Mouse (Mus musculus): Measurements from ENCODE around the gene Sh3bgr.

Gene Sh3bgr

DNA sequence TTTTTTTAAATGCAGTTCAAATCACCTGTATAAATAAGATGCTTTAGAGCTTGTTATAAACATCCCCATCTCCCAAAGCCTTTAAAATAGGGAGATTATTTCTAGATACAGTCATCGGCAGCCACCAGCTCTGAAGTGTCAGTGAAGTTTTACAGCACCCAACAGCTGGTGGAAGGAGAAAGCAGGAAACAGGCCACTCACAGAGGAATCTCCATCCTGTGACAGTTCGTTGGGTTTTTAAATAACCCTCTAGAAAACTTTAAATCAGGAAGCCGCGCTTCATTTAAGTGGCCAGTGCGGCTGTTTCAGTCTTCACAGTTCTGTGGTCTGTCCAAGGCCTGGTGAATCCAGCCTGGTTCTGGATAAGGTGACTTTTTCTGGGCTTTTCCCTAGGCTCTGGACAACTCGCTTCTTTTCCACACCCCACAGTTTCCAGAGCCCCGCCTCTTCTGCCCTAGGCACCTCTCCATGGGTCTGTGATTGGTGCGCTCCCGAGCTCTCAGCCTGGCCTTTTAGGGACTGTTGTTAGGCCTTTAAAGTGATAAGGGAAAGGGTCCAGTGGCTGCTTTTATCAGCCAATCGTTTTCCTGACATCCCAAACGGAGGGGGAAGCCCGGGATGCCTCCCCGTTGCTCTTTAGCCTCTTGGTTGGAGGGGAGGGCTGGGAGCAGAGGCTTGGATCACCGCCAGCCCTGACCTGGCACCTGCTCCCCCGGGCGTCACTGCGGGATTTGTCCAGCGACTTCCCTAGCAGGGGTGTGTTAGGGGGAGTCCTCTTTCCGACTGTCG, at the start of gene Sh3bgr:
Gene Sh3bgr, plus strand, starts transcription at position 538 of the 789 bp plus-strand sequence.
- peak; percentile 73 to 78 for DNase-seq

GRCm38 (mm10) chr16:96150995-96151394, 49.3 kb upstream of the Sh3bgr start:
- DNase-seq, result peak; percentile 54 to 59

- peak; percentile 86 to 90 for DNase-seq
These were observed 48.7 kb upstream of the Sh3bgr start for GRCm38 (mm10) chr16:96151551-96151950.

GRCm38 (mm10) chr16:96154476-96154875, 45.8 kb upstream of the Sh3bgr start:
- DNase-seq, result no peak

- no peak for DNase-seq
These were observed 44.2 kb upstream of the Sh3bgr start for GRCm38 (mm10) chr16:96156019-96156418.

GRCm38 (mm10) chr16:96157171-96157570, 43.1 kb upstream of the Sh3bgr start:
- DNase-seq, result no peak

DNA sequence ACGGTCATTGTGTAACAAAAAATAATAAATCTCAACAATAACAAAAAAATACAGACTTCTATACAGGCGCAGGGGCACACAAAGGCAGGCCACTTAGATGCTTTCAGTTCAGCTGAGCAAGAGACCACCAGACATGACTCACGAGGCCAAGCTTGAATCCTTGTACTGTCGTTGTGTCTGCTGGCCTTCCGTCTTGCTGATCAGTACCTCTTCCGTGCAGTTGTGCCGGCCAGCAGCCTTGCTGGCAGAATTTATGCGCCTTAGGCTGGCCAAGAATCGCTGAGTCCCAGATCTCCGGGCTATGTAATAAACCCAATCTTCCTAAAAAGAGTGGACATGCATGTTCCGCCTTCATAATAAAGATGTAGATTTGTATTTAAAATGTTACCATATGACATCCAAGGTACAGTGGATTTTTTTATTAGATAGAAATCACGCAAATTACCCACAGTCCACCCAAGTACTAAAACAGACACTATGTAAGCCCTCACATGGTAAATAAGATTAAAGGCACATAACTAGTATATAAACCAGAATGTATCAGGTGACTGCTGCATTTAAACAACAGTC, 41.7 kb upstream of the Sh3bgr start:
- DNase-seq, result no peak

DNA sequence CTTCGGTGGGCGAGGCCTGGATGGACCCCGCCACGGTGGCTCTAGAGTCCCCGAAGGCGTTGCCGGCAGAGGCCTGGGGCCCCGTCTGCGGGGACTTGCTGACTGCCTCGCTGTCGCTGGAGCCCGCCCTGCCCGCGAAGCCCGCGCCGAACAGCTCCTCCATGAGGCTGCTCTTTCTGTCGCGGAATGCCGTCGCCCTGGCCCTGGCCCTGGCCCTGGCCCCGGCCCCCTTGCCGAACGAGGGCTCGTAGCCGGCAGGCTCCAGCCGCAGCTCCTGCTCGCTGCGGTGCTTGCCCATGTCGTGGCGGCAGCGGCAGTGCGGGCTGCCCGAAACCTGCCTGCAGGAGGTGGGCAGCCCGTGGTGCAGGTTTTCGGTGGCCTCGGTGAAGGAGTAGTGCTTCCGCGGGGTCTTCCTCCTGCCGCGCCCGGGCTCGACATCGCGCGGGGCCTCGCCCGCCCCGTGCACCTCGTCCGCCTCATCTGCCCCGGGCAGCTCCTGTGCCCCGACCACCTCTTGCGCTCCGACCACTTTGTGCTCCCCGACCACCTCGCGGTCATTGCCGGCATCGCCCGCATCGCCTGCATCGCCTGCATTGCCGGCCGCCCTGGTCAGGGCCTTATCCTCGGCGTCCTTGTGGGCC, 41.0 kb upstream of the Sh3bgr start:
- DNase-seq, result peak; percentile 59 to 73

- DNase-seq, result no peak
These were observed 40.4 kb upstream of the Sh3bgr start for GRCm38 (mm10) chr16:96159794-96160346.

DNA sequence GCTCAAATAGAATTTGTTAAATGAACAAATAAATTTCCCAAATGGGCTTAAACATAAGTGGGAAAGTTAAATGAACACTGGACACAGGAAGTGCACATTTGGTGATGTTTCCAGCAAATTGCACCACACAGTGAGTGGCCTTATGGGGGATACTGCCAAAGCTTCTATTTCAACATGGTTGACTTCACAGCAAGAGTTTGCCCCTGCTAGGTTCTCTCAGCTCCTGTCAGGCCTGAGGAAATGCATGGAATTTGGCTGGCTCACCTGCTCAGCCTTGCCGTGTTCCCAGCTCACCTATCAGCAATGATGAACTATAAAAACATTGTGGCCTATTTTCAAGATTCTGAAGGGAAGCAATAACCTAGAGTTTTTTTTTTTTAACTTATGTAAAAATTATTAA, 39.3 kb upstream of the Sh3bgr start:
- DNase-seq, result peak; percentile 47 to 51

DNA sequence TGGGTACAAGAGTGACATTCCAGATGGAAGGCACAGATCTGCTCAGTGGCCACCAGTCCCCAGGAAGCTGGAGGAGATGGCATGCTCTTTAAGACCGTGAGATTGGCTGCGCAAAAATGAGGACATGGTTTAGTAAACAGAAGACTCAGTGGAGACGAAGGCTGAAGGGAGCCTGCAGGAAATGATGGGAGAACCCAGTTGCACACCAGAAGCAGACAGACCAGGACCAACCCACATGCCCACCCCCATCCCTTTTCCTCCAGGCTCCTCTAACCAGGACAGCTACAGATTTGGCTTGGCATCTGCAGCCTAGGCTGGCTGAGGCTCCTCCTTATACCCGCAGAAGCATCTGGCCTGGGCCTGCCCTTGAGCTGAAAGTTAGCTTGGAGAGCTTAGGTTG, 38.9 kb upstream of the Sh3bgr start:
- peak in 1 of 2 experiments; percentile 55 for DNase-seq

DNA sequence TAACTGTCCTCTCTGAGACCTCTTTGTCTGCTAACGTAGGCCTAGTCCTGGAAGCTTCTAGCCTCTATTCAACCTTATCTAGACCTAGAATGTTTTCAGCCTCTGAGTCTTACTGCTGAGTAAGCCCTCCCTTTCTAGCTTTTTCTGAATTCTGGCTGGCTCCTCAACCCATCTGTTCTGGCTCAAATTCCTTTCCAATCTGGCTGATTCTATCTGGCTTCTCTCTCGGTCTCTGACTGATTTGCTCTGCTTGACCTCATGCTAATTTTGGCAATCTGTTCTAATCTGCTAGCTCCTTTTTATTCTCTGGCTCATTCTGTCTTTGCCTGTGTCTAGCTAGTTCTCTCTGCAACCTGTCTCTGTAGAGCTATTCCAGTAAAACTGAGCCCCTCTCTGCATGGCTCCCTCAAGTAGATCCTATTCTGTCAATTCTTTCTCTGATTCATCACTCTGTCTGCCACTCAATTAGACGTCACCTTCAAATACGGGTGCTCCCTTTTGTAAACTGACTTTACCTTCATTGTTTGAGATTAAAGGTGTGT, 34.5 kb upstream of the Sh3bgr start:
- peak; percentile 62 to 68 for DNase-seq

- no peak for DNase-seq
These were observed 31.4 kb upstream of the Sh3bgr start for GRCm38 (mm10) chr16:96168837-96169236.

GRCm38 (mm10) chr16:96173648-96174047, 26.6 kb upstream of the Sh3bgr start:
- no peak for DNase-seq

DNA sequence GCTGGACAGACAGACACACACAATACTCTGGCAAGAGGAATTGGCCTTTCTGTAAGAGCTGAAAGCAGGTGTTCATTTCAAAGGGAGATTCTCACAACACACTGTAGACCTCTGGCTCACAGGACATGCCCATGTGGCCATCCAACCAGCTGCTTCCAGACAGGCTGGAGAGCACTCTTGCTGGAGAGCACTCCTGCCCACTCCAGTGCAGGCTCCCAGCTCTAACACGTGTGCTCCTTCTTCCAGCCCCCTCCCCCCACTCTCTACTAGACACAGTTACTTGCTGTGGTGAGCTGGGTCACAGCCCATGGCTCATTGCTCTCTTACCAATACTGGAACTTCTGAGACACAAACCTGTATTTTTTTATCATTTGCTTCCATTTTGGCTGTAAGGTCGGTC, 24.9 kb upstream of the Sh3bgr start:
- no peak for DNase-seq

- DNase-seq, result no peak
These were observed 21.1 kb upstream of the Sh3bgr start for GRCm38 (mm10) chr16:96179156-96179555.

DNA sequence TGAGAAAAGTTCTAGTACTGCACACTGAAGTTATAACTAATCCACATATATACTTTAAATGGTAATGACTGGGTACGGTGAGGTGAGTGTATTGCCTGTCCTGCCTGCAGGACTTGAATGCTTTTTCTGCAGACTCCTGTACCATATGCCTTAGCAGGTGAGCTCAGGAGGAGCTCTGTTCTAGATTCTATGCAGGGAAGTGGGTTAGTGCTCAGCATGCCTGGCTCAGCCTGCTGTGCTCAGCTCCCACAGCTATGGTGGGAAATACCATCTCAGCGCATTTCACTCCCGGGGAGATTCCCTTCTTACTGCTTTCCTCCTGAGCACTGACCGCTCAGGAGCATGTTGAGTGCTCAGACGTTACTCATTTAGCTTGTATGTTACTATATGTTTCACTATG, 12.6 kb upstream of the Sh3bgr start:
- DNase-seq, result peak; percentile 30 to 46

DNA sequence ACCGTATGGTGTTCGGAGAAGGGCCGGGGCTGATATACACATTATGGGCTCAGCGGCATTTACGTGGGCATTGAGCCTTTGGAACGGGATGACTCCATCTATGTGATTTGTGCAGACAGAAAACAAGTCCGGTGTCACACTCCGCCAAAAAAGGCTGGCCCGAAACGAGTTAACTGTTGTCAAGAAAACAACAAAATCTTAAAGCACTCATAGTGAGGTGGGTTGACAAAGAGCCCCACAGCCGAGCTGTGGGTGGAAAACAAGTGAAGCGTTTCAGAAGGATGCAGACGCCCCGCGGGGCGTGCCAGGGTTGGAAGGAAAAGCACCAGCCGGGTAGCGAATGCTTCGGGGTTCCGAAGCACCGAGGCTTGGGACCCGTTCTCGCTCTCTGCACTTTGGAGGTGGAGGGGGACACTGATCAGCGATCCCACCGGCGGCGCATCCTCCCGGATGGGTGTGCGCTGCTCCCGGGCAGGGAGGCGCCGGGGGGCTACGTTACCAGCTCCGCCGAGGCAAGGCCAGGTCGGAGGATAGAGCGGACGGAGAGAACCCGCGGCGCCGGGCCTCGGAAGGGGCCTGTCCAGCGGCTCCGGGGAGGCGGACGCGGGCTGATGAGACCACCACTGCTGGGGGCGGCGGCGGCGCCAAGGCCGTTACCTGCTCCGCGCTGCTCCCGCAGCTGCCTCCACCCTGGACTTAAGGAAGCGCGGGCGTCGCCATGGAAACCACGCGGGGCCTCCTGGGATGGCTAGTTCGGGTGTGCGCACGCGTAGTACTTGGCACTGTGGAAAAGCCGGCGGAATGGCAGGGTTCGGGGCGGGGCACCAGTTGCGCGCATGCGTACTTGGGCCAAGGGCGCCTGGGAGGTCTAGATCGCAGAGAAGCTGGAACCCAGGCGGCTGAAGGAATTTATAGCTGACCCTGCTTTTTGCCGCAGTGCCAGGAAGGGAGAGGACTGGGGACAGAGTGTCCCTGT, 8.4 kb upstream of the Sh3bgr start, which contains the start of gene Lca5l:
Gene Lca5l, minus strand, starts transcription at position 741 of the 976 bp plus-strand sequence.
- DNase-seq, result peak; percentile 100

GRCm38 (mm10) chr16:96200702-96201028, 415 bp downstream of the Sh3bgr start:
- no peak for DNase-seq

DNA sequence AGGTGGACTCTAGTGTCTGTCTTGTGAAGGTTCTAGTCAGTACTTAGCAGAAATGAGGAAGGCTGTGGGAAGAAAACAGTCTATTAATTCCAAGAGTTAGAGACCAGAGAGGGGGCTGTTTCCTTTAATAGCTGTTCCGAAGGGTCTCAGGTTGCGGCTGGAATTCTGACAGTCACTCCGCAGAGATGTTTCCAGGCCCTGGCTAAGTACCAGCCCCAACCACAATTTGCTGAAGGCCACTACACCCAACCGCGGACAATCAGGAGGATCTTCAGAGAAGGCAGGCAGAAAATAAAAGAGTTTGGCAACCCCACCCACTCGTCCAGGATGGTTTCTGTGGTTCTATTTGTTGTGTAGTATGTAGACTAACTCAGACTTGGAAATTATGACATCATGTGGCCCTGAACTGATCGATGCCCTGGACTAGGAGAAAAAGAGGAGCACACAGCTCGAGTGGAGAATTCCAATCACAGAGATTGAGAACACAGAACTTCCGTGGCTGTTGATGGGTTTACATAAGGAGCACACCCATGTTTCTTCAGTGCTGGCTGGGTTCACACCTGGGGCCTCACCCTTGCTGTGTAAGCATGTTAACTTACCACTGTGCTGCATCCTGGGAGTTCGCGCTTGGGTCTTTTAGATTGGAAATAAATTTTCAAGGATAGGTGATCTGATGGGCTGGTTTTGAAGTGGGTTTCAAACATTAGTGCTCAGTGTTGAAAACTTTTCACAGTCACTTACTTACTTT, 1.4 kb downstream of the Sh3bgr start:
- DNase-seq, result no peak

DNA sequence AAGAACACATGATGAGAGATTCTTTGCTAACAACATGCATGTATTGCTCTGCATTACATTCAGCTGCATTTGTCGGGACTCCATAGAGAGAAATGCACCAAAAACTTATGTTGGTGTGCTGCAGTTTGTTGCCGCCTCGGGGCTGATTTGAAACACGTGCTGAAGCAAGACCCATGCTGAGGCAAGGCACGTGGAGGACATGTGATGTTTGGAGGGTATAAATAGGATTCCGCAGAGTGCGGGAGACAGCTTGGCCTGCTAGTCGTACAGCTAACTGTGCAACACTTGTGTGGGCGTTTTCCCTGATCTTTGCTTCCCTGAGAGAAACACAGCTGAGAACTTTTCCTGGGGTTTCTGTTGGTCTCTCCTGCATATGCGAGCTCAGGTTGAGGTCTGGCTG, 9.5 kb downstream of the Sh3bgr start:
- no peak for DNase-seq

Measured in cerebellum, adult 18-20 months (tissue).